Mouse (Mus musculus) mesoderm, embryonic 11.5 days (tissue): ENCODE data around the gene Col13a1.

Source experiments
- DNase-seq: peaks from one replicate; pipeline ENCODE4 v3.0.0-alpha.2; 2012; ENCODE audit warnings: low read depth, low spot score

Col13a1 gene

DNA sequence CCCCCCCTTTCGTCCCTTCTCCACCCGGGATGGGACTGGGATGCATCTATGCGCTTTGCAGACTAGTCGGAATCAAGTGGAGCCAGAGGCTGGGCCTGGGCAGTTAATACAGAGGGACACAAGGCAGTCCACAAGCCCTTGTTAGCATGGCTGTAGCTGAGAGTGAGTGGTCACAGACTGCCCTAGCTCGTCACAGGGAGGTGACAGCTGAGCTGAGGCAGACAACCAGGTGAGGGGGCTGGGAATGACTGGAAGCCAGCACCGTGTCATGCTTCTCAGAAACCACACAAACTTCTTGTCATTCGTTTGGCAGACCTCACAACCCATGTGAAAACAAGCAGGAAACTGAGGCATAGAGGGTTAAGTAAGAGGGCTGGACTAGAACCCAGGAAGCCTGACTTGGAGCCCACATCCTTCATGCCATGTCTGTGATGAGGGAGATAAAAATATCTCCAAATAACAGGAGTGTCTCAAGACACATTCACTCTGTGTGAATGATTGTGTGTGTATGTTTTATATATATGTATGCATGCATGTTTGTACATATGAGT, 10.8 kb downstream of the Col13a1 start:
- DNase-seq: no peak

DNA sequence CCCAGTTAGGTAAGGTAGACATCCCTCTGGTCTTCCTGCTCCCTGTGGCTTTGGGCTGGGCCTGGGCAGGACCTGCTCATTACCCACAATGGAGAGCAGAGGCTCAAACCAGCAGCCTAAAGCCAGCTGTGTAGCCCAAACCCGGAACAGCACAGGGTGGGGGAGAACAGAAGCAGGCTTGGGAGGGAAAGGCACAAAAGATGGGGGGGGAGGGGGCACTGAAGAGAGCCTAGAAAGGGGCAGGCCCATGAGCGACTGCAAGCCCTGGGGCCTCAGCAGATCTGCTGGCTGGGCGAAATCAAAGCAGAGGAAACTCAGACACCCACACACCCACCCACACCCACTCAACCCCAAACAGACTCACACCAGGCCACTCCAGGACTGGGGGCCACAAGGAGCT, 11.7 kb downstream of the Col13a1 start:
- DNase-seq: no peak

DNA sequence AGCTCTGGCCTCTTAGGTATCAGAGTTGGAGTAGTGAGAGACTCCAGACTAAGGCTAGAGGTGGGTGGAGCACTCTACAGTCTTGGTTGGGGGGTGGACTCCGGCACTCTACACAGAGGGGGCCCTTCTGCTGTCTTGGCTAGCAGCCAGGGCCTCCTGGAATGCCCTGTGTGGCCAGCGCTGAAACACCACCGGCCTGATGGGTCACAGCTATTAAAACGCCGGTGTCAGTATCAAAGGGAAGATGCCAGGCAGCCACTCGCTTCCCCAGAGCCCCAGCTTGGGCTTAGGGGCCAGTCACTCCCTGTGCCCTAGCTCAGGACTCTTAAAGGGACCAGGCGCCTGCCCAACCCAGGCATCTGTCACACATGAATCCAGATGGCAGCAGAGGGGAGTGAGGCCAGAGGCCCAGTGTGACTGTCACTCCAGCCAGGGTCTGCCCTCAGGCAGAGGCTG, 13.5 kb downstream of the Col13a1 start:
- no peak for DNase-seq

DNA sequence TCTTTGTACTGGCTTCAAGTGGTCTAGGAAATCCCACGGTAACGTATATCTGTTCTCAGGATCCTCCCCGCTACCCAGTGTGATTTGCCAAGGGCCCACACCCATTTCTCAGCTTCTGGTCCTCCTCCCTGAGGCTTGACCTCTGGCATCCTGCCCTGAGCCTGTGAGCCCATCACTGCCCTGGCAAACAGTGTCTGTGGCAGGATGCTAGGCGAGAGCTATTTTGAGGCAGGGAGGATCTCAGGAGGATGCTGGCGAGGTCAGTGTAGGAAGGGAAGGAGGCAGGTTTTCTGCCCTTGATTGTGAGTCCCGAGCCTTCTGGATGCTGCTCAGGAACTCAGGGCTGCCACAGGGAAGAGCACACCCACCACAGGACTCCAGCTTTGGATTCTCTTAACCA, 22.2 kb downstream of the Col13a1 start:
- no peak for DNase-seq

DNA sequence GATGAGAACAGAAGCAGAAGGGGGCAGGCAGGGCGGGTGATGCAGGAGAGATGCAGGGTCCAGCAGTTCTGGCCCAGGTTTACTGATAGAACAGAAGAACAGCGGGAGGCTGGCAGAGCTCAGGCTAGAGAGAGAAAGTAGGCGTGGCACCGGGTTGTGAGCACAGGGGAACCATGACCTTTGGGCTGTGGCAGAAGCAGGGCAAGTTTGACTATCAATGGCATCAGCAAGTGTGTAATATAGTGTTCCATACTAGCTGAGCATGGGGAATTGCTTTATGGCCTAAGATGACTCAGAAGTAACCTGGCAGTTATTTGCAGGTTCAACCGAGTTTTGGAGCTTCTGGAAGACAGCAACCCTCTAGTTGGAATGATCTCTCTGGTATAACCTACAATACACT, 25.0 kb downstream of the Col13a1 start:
- DNase-seq: no peak

DNA sequence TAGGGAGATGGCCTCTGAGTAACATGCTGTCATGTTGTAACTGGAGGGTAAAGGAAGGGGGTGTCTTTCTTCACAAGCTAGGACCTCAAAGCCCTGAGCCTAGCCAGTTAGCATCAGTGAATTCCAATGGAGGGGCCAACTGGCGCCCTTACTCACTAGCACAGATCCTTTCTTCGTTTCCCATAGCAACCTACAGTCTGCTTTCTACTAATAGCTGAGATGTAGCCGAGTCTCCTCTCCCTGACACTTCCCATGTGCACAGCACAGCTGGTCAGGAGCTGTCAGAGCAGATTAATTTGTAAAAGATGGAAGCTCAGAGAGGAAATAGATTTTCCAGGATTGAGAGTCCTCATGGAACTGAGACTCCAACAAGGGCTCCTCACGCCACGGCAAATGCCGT, 29.4 kb downstream of the Col13a1 start:
- DNase-seq: peak; percentile 21

DNA sequence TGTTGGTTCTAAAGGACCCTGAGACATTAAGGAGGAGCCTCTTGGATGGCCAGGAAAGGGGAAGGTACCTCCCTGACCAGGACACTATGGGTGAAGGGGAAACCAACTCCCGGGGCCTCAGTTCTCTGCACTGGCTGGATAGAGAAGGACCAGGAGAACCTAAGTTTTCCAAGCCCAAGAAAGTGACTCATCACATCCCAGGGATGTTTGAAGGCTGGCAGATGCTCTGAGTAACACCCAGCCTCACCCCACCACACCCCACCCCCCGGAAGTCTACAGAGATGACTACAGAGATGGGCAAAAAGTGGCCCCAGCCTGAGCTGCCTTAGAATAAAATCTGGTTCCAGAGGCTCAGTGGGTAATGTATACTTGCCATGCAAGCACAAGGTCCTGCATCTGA, 34.5 kb downstream of the Col13a1 start:
- DNase-seq: no peak

DNA sequence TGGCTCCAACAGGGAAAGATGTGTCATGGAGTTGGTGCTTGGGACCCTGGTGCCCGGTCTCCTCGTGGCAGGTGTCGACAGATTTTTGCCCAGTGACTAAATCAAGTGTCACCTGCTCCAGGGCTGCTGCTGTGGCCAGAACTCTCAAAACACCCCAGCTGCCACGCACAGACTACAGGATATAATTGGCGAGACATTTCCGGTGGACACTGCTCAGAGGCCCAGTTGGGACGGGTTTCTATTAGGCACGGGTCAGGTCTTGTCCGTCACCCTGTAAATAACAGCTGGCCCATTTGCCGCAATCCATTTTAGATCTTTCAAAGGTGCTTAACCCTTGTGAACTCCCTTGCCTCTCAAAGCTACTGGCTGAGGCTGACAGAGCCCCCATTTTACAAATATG, 35.4 kb downstream of the Col13a1 start:
- DNase-seq: peak; percentile 65

DNA sequence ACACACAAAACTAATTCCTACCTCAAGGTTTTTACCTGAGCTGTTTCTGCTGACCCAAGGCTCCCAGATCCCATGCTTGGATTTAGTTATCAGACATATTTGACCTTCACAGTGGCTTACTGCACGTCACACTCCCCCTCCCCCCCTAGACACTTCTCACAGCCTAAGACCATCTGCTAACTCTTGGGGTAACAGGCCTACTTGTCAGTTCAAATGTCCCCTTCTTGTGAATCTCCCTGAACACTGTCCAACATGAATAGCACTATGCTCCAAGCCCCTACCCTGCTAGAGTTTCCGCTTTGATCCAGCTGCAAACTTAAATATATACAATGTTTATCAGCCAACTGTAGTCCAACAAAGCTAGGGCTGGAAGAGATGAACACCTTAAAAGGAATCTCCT, 36.2 kb downstream of the Col13a1 start:
- DNase-seq: no peak

DNA sequence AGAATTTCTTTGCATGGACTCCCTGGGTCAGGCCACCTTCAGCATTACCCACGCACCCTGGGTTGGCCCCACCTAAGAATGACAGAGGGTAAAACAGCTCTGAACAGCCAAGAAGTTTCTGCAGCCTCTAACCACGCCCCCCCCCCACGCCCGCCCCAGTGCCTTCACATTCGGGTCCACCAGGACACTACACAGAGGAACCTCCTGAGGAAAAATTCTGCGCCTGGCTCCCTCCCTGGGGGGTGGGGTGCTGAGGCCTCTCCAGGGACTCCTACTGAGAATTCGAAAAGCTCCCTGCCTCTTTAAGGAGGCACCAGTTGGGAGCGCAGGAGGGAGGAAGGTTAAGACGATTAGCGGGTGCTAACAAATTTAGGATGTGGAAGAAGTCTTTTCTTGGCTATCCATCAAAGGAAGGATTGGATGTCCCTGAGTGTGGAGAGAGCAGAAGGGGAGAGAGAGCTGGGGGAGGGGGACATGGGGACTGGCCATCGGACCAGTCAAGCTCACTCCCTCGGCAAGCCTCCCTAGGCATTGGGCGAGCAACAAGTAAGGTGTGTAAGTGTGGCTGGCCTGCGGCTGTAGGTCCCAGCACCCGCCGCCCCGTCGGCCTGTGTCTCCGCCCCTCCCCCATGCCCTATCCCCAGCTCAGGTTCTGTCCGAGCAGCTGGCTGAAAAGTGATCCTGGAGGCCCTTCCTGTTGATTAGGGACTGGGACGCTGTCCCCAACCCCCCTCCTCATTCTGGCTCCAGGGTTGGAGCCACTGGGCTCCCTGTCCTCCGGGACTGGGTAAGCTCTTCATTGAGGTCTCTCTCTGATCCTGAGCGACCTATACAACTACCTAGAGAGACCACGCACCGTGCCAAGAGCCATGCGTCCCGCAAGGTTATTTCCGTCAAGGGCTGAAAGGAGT, 42.4 kb downstream of the Col13a1 start:
- no peak for DNase-seq

DNA sequence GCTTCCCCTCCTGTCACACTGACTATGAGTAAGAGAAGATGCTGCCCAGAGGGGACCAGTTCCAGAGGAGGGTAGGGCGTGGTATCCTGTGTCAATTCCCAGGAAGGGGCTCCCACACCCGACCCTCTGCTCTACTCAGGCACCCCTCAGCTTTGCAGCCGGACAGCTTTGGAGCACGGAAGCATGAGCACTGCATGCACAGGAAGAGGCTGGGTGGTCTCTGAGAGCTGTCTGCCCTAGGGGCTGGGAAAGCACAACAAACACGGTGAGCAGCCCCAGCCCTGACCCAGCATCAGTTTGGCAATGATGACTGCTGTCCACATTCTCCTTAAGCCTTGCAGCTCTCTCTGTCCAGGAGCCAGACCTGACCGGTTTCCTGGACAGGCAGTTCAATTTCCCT, 47.2 kb downstream of the Col13a1 start:
- no peak for DNase-seq

DNA sequence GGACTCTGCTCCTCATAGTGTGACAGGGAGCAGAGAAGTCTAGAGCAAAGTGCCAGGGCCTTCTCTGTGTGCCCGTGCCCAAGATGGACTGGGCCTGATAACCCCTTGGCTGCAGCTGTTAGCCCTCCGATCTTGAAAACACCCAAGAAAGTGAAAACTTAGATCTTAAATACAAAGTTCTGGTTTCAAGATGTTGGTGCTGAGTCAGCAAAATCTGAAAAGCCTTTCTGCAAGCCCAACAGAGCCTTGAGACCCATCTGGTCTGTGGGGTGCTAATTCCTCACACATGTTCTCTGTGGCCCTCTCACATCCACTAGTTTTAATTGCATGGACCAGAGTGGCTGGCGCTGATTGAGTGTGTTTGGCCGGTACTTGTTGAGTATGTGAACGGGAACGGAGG, 49.0 kb downstream of the Col13a1 start:
- DNase-seq: no peak

DNA sequence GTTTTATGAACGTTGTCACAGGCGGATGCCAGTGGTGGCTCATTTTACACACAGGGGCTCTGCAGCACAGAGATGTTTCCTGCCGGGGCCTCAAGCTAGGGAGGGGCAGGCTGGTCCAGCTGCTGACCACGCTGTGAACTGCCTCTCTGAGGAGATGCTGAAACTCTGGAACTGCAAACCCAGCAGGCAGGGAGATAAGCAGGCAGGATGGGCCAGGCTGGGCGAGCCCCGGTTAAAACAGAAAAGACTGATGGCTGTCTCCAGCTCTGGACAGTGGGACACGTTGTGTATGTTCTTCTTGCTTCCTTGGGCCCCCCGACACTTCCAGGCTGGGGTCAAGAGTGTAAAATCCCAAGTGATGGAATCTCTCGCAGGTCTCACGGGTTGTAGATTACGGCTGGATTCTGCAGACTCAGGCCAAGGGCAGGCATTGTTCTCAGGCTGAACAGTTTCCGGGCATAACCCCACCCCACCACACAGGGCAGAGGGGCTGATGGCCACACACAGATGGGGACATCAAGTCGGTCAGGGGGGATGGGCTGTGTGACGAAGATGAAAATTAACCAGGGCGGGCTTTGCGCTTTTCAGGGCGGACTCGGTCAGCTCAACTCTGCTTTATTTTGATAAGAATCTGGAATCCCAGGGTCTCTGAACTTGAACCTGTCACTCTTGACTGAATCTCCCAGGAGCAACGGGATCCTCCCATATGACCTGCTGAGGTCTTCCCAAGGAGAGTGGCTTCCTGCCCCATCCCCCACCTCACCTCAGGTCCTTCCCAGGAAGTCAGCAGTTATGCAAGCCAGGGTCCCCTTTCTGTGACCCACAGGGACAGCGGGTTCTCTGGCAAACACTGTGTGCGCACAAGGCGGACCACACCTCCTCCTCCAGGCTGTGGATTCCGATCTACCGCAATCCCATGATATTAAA, 49.9 kb downstream of the Col13a1 start:
- DNase-seq: peak; percentile 63

DNA sequence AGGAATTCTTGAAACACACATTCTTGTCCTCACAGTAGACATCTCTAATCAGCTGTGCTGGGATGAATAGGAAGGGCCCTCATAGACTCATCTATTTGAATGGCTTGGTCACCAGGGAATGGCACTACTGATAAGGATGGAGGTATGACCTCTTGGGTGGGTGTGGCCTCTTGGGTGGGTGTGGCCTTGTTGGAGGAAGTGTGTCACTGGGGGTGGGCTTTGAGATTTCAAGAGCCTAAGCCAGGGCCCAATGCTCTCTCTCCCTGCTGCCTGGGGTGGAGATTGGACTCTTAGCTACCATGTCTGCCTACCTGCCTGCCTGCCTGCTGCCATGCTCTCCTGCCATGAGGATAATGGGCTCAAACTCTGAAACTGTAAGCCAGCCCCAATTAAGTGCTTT, 53.2 kb downstream of the Col13a1 start:
- no peak for DNase-seq

DNA sequence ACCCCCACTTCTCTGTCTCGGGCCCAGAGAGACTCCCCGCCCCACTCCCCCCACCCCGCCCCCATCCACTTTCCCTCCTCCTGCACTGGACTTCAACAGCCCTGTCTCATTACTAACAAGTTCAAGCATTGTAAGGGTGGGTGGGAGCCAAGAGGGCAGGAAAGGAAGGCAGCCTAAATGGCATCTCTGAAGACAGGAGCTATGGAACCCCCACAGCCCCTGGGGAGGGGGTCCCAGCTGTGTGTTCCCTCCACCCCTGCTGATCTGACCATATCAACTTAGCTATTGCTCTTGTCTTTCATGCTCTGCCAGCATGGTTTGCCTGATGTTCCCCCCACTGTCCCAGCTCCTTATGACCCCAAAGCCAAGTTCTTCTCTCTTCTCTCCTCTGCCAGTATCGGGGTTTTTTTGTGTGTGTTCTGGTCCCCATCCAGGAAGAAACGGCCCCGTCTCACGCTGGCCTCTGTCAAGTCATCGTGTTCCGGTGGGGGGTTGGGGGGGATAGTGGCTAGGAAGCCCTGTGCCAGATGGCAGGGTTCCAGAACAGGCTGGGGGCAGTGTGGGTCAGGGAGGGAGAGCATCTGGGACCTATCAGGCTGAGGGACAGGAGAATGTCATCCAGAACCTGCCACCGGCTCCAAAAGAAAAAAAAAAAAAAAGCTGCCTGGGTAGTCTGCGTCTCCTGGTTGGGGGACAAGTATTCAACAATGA, 58.1 kb downstream of the Col13a1 start:
- DNase-seq: no peak

DNA sequence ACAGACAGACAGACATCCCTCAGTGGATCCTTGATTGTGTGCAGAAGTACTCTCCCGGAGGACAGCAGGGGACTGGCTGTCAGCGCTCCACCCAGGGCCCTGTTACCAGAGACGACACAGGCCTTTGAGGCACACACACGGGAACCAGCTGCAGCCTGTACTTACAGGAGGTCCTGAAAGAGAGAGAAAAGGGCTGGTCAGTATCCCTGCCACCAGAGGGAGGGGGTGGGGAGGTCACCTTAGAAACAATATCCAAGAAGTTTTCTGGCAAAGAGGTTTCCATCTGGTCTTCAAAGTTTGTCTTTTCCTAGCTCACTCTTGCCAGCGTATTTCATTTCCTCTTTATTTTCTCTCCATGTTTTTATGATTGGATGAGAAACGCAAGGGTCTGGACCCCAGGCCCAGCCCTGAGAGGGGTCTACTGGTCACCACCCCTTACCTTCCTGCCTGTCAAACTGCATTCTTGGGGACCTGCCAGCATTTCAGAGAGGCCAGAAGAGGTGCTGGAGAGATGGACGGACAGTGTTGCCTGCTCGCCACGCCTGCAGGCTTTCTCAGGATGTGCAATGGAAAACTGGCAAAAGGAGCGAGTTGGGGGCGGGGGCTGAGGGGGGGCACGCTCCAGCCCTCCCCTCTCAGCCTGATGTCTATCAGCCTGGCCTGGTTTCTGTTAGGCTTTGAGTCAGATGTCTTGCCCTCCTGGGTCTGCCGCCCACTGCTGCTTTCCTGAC, 58.8 kb downstream of the Col13a1 start:
- DNase-seq: no peak

DNA sequence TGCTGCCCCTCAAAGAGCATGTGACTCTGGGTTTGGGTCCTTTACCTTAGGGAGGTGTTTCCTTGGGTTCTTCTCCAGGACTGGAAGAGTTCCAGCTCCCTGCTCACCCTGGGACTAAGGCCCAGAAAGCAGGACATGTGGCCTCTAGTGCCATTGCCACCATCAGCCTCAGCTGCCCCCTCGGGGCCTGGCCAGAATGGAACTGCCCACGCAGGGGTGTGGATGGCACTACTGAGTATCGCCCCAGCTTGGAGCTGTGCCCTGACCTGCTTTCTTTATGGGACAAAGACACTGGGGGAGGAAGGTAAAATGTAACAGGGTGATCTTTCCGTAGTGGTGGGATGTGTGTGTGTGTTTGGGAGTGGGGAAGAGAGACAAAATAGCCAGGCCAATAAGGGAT, 59.4 kb downstream of the Col13a1 start:
- no peak for DNase-seq

DNA sequence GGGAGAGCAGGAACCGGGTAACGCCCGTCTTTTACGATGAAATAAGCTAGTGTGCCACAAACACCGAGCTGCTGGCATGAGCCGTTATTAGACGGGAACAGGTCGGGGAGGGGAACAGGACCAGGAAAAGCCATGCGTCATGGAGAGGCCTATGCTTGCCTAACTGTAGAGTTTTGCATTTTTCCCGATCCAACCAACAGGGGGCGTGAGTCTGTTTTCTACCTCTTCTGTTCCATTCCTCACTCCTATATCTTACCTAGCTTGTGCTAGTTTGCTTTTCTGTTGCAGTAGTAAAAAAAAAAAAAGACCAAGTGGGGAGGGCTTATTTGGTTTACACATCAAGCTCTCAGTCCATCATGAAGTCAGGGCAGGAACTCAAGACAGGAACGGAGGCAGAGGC, 61.8 kb downstream of the Col13a1 start:
- no peak for DNase-seq

DNA sequence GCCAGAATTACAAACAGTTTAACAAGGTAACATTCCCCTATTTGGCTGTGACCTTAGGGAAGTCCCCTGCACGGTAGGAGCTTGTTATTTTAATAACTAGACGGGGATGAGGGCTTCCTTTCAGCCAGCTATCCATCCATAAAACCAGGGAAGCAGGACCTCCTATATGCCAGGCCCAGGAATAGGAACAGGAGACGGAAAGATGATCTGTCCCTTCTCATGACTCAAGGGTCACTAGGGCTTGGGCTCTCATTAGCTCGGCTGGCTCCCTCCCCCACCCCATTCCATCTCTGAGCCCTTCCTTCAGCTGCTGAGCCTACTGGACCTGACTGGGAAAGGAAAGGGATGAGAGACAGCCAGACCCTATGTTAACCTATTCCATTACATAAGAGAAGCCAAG, 67.1 kb downstream of the Col13a1 start:
- DNase-seq: no peak

DNA sequence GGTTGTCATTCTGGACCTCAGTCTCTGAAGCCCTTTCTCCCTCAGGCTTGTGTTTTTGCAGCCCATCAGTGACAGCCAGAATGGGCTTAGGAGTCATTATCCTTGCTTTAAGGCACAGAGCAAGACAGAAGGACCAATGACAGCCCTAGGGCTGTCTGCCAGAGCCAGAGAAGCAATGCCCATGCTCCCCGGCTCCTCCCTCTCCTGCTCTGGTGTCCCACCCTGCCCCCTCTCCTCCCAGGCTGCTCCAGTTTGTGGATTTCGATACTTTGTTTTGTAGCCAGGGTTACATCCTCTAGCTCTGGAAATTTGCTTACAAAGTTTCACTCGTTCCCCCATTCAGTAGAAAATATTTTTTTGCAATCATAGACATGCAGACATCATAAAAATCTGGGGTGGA, 69.9 kb downstream of the Col13a1 start:
- no peak for DNase-seq

DNA sequence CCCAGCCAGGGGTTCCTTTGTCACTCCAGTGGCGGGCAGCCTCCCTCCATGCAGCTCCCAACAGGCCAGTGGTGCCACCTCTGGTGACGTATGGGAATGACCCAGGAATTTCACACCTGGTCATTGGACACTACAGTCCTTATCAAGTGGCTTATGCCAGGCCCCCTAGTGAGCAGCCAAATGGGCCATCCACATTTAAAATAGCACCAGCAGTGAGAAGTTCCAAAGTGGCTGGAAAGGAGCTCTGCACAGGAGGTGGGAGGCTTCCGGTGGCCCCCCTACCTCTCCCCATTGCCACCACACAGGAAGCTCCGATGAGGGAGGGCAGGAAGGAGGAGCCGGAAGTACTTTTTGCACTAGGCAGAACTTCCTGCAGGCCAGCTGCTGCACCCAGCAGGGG, 72.7 kb downstream of the Col13a1 start:
- no peak for DNase-seq
